Mouse (Mus musculus) ovary, postnatal 14 days (tissue): ENCODE results near the gene Inpp5a.
"Not testable (repeated sequence)": the region's sequence is repeated elsewhere in the genome, so short reads cannot be mapped to it uniquely, and the experiment has no call there.

Source experiments
- DNase-seq: peaks from one replicate; pipeline ENCODE4 v3.0.0; 2022; ENCODE audit warnings: low spot score

Inpp5a gene

GRCm38 (mm10) chr7:139400926-139401325 lies 12.0 kb downstream of the Inpp5a start:
- no peak for DNase-seq

DNA sequence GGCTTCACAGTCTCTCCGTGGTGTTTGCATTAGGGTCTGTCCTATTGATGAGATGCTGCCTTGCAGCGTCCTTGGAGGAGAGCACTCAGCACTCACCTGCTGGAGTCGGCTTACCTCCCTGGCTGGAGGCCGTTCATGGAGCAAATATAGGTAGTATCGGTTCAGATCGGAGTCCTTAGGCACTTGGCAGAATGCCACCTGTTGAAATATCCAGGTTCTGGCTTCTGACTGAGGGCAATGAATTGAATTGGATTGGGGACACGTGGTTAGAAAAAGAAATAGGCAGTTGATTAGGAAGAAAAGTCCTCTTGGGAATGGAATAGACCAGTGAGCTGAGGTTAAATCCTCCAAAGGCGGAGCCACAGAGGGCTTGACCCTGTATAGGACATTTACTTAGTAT lies 12.9 kb downstream of the Inpp5a start:
- DNase-seq: no peak

GRCm38 (mm10) chr7:139402721-139403120 lies 13.8 kb downstream of the Inpp5a start:
- DNase-seq: no peak

DNA sequence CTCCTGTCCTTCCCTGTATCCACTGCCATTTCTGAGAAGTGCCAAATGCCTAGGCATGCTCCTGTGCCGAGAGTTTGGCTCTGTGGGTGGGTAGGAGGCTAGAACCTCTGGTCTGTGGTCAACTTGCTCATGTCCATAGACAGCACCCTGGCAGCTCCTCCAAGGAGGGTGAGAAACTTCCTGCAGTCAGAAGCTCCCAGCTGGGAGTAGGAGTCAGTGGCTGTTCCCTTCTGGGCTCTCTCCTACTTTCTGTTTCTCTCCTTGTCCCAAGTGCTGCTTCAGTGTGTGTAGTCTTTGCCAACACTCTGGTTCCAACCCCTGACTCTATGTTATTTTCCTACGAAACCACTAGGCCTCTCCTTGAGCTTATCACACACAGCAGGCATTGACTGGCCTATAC lies 17.7 kb downstream of the Inpp5a start:
- no peak for DNase-seq

- no peak for DNase-seq
Observed at GRCm38 (mm10) chr7:139407966-139408365, 19.1 kb downstream of the Inpp5a start.

DNA sequence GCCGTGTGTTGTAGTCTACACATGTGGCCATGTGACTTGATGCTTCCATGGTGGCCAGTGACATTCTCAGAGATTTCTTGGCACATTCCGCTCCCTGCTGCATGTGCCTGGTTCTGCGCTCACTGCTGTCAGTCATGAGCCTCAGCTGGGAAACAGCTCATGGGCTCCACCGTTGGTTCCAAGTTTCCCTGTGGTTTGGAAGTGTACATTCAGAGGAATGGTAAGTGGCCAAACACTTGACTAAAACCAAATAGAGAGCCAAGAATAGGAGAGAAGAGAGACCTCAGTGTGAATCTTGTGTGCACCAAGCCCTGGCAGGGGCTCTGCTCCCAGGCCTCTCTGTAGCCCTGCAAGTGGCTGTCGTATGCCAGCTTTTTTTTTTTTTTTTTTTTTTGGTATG lies 21.0 kb downstream of the Inpp5a start:
- DNase-seq: no peak

GRCm38 (mm10) chr7:139412223-139412950 lies 23.5 kb downstream of the Inpp5a start:
- DNase-seq: no peak

DNA sequence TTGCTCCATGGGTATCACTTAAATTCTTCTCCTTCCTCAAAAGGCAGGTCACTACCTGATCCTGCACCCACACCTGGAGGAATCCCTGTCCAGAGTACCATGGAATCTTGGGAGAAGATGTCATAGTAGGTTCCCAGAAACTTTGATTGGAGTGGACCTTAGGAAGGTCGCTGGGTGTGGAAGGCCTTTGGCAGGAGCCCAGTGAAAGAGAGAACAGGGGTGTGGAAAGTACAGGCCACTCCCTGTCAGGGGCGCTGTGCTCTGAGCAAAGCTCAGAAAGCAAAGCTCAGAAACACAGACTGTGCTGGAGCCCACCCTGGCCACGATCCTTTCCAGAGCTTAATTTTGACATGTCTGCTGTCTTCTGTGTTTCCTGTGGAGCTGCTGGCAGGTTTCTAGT lies 24.5 kb downstream of the Inpp5a start:
- no peak for DNase-seq

GRCm38 (mm10) chr7:139415616-139416225 lies 26.8 kb downstream of the Inpp5a start:
- no peak for DNase-seq

DNA sequence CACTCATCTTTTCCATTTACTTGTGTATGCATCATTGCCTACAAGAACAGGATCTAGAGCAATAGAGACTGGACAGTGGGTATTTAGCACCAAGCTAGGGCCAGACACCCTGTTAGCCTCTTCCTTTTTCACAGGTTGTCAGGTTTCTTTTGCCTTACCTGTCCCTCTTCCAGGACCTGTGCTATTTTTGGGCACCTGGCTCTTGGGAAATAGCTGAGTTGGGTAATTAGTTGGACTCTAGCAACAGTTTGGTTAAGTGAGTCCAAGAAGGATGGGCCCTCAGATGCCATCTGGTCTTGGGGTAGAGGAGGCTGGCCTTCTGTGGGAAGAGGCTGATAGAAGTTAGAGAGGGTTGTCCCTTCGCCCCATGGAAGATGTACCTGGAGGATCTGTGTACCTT lies 29.5 kb downstream of the Inpp5a start:
- no peak for DNase-seq

DNA sequence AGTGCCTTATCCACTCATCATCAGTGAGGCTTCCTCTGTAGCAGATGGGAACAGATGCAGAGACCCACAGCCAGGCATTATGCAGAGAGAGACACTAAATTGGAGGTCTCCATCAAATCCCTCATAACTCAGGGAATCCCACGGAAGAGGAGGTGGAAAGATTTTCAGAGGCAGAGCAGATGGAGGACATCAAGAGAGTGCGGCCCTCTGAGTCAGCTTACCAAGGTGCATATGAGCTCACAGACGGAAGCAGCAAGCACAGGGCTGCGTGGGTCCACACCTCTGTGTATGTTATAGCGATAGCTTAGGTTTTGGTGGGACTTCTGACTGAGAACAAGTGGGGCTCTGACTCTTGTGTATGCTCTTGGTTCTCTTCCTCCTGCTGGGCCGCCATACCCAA lies 33.9 kb downstream of the Inpp5a start:
- DNase-seq: no peak

GRCm38 (mm10) chr7:139434095-139434830 lies 45.4 kb downstream of the Inpp5a start:
- DNase-seq: no peak

- not testable (repeated sequence) for DNase-seq
Observed at GRCm38 (mm10) chr7:139434931-139435330, 46.0 kb downstream of the Inpp5a start.

DNA sequence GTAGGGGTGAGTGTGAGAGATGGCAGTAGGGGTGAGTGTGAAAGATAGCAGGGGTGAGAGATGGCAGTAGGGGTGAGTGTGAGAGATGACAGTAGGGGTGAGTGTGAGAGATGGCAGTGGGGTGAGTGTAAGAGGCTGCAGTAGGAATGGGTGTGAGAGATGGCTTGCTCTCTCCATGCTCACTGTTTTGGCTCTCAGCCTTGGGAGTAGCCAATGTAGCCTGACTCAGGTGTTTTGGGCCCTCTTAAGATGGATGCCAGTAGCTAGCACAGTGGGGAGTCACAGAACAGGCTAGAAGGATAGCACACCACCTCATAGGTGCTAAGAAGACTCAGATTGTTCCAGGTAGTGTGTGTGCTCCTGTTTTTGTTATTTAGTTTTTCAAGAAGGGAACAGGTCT lies 46.8 kb downstream of the Inpp5a start:
- no peak for DNase-seq

DNA sequence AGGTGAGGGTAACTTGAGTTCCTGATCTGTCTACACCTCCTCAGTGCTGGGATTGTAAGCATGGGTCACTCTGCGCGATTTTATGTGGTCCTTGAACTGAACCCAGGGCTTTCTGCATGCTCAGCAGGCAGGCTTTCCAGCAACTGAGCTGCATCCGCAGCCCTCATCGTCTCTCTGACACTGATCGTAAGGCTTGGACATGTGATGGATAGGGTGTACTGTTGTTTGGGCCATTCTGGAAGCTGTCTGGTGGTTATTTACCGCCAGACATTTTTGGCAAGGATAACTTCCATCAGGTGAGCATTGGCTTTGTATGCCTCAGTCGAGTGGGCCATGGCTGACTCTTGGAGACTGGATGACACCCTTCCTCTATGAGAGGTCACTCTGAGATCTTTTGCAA lies 48.0 kb downstream of the Inpp5a start:
- DNase-seq: no peak

DNA sequence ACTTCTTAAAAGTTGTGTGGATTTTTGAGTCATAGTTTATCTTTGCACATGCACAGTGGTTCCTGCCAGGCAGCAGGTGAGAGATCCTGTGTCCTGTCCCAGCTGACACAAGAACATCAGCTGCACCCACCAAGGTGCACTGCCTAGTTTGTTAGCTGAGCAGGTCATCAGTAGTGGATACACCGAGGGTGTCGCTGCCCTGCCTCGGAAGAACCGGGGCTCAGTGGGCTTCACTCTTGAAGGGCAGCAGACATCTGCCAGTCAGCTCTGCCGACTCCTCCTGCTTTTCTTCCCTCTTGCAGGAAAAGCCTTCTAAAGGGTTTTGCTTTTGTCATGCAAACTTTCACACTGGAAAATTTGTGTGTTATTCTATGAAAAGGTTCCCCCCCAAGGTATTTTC lies 48.6 kb downstream of the Inpp5a start:
- DNase-seq: no peak

GRCm38 (mm10) chr7:139437926-139438600 lies 49.2 kb downstream of the Inpp5a start:
- DNase-seq: no peak

DNA sequence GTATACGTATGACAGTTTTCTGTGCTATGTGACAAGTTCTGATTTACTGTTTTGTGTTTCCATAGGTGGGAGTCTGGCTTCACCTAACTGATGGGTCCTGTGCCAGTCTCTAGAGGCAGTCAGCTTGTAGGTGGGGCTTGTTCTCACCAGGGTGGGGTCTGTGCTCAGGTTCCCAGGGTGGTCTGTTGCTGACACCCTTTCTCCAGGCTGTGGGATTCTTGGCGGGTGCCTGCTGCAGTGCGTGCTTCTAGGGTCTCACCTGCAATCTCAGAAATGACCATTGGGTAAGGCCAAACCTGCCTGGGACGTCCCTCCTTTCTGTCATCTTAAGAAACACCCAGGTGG lies 49.7 kb downstream of the Inpp5a start:
- no peak for DNase-seq

DNA sequence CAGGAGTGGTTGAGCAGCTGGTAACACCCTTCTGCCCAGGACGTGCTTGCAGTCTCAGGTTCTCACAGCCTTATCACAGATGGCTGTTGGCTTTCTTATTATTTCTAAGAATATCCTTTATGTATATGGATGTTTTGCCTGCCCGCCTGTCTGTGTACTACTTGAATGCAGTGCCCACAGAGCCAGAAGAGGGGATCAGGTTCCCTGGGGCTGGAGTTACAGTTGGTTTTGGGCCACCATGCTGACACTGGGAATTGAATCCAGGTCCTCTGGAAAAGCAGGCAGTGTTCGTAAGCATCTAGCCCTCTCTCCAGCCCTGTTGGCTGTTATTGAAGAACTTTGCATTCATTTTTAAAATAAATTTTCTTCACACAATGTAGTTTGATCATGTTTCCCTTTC lies 50.1 kb downstream of the Inpp5a start:
- DNase-seq: no peak

GRCm38 (mm10) chr7:139439922-139440895 lies 51.3 kb downstream of the Inpp5a start:
- DNase-seq: no peak

DNA sequence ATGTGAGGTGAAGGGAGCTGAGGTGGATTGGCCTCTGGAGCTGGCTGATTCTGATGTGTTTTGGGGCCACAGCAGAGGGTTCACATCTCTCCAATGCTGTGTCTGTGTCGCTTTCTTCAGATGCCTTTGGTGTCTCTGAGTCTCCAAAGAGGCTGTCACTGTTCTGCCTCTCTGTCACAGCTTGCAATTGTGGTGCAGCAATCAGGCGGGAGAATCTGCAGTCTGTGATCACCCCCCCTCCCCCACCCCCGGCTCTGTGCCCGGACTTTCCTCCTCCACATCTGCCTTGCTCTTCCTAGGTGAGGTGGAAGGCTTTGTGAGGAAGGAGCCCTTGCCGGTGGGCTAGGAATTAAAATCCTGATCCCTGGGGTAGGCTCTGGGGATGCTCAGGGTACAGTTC lies 52.1 kb downstream of the Inpp5a start:
- no peak for DNase-seq

GRCm38 (mm10) chr7:139441761-139442211 lies 52.9 kb downstream of the Inpp5a start:
- no peak for DNase-seq
